Mouse (Mus musculus): Measurements from ENCODE around the gene Churc1. TPM values are rescaled to one million over a fixed set of nuclear protein-coding genes. Genes with fewer than 3 reads are reported as not detected.

Churc1 gene
- 79.4 and 91.1 TPM in 2 replicates for polyA plus RNA-seq (2016; fragmentation: Nextera tagmentation; extraction: Ambion mirVana)

DNA sequence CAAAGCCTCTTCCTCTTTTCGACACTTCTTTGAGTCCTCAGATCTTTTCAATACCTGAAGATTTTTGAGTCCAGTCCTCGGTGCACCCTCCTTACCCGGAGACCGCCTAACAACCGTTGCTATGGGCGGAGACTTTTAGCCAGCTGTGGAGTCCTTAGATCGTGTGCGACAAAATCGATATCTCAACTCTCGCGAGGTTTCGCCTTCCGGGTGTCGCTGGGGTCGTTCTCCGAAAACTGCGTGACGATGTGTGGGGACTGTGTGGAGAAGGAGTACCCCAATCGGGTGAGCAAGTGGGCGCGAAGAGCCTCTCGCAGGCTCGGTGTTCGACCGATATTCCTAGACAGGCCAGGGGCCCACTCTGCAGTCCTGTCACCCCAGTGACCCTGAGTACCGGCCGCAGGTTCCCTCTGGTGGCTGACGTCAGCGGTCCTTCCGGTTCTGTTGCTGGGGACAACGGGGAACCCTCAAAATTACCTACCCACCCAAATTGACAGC lies at the start of gene Churc1, which contains the start of gene Fntb:
Gene Churc1 (plus strand): TSS at position 185 of the 498 bp plus-strand sequence.
Gene Fntb (plus strand): TSS at position 236 of the 498 bp plus-strand sequence.
- peaks cover 7% of the 10 kb centered on the region for H3K4me1 ChIP-seq
- no peaks in the 10 kb centered on the region for H3K27me3 ChIP-seq
- 0% methylated on average over 31 of the region's 31 CpGs for WGBS
- H3K4me3 ChIP-seq = peak within 1 kb of the TSS; percentile 54
- H3K9ac ChIP-seq = peak within 1 kb of the TSS; percentile 67
- no peaks in the 10 kb centered on the region for H3K36me3 ChIP-seq
- peak within 1 kb of the TSS; percentile 65 for H3K4me2 ChIP-seq (replicated peaks)
- ATAC-seq (ENCODE audit: low FRiP score) = peak; percentile 96
- peak within 1 kb of the TSS; percentile 75 for H3K27ac ChIP-seq
- no peaks in the 10 kb centered on the region for H3K9me3 ChIP-seq (replicated peaks)

DNA sequence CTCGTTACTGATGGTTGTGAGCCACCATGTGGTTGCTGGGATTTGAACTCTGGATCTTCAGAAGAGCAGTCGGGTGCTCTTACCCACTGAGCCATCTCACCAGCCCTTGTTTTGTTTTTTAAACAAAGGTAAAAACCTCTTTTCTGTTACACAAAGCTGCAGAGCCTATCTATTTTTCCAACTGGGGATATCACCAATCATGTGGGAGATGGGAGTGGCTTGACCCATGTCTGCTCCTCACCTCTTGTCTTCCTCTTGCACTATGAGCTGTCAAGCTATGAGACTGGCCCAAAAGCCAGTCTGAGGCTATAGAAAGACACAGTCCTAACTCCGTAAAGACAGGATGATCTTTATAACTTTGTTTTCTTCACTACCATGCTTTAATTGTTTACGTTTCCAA lies 47.0 kb upstream of the Churc1 start:
- no peak overlapping the region for H3K4me2 ChIP-seq (replicated peaks)
- WGBS = 85% methylated on average over 4 of the region's 4 CpGs
- no peak overlapping the region for H3K9ac ChIP-seq
- H3K9me3 ChIP-seq (replicated peaks) = no peaks in the 10 kb centered on the region
- ATAC-seq (ENCODE audit: low FRiP score) = no peak
- no peak overlapping the region for H3K4me3 ChIP-seq
- H3K4me1 ChIP-seq = no peaks in the 10 kb centered on the region
- H3K27ac ChIP-seq = no peak overlapping the region
- peaks cover 5% of the 10 kb centered on the region; the same call in 1 of the 2 replicates for H3K27me3 ChIP-seq
- no peaks in the 10 kb centered on the region for H3K36me3 ChIP-seq

DNA sequence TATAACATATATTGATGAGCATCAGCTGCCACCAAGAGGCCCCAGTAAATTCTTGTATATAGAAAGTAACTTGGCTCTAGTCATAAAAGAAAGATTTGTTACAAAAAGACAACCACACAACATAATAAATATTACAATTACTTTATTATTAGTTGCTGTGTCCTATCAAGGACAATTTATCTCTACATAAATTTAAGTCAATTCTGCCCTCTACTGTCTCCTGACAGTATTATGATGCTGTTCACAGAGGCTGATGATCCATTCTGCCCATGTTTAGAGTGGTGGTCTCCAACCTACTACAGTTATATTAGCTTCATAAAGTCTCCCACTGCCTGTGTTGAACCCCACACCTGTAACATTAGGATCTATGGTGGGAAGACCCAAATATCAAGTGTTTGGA lies 44.8 kb upstream of the Churc1 start:
- Histone ChIP-seq H3K4me2 (replicated peaks) (no peak overlapping the region), H3K9ac (no peak overlapping the region), H3K4me3 (no peak overlapping the region), H3K36me3 (no peaks in the 10 kb centered on the region), H3K27ac (no peak overlapping the region), H3K4me1 (no peaks in the 10 kb centered on the region), H3K27me3 (no peaks in the 10 kb centered on the region), H3K9me3 (replicated peaks) (no peaks in the 10 kb centered on the region)
- no peak for ATAC-seq (ENCODE audit: low FRiP score)

DNA sequence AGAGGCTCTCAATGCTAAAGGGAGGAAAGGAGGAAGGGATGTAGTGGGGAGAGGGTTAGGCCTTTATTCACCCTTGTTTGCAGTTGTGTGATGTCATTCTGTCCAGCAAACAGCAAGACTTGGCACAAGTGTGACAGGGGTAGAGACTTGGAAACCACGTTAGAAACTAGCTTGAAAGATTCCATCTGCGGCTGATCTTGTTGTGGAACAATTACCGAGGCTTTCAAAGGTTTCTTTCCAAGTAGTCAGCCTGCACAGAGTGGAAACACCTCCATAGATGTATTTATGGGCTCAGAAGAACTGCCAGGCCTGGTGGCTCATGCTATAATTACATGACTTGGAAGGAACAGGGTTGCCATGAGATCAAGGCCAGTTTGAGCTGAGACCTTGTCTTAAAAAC lies 43.3 kb upstream of the Churc1 start:
- Histone ChIP-seq H3K9me3 (replicated peaks) (no peaks in the 10 kb centered on the region), H3K4me3 (no peak overlapping the region), H3K4me1 (no peaks in the 10 kb centered on the region), H3K27me3 (no peaks in the 10 kb centered on the region), H3K36me3 (no peaks in the 10 kb centered on the region), H3K27ac (no peak overlapping the region), H3K4me2 (replicated peaks) (no peak overlapping the region), H3K9ac (no peak overlapping the region)
- WGBS = 86% methylated on average over 3 of the region's 3 CpGs
- no peak for ATAC-seq (ENCODE audit: low FRiP score)

DNA sequence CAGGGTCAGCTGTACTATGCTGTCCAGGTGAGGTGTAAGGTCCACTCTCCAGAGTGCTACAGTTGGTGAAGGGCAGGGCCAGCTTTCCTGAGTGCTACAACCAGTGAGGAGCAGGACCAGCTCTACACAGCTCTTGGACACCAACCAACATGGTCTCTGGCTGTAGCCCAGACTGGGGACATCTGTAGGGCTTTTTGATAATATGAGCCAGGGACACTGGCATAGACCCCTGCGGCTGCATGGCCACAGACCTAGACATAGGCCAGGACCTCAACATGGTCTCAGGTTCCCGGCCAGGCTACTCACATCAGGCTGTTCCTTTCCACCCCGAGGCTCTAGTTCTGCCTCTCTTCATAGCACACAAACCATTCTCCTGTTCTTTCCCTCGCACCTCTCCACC lies 37.4 kb upstream of the Churc1 start:
- no peak overlapping the region for H3K4me2 ChIP-seq (replicated peaks)
- no peak overlapping the region for H3K27ac ChIP-seq
- 91% methylated on average over 4 of the region's 4 CpGs for WGBS
- no peak overlapping the region for H3K4me3 ChIP-seq
- no peak overlapping the region for H3K9ac ChIP-seq
- H3K27me3 ChIP-seq = no peaks in the 10 kb centered on the region
- ATAC-seq (ENCODE audit: low FRiP score) = no peak
- no peaks in the 10 kb centered on the region for H3K36me3 ChIP-seq
- H3K4me1 ChIP-seq = no peaks in the 10 kb centered on the region
- no peaks in the 10 kb centered on the region; the same call in 1 of the 2 replicates for H3K9me3 ChIP-seq (replicated peaks)

DNA sequence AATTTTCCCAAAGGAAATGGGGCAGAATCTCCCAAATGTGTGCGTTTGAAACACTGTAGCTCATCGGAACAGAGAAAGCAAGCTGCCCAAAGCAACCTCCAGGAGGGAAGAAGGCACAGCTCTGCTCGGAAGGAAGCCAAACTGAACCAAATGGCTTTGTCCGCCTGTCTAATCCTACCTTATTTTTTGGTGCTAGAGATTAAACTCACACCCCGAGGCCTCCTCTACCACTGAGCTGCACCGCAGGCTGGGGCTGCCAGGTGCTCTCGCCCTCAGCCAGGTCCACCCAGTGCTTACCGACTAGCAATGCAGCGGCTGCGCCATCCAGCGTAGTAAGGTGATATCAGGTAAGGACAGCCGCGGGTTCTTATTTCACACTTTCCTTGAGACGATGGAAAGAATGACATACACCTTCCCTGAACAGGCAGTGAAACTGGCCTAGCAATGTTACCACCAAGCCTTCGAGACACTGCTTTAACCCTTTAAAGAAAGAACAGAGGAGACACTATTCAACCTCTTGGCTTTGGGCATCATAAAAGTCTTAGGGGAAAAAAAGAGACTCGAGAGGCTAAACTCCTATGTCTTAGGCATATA lies 14.4 kb upstream of the Churc1 start:
- H3K36me3 ChIP-seq = no peaks in the 10 kb centered on the region
- WGBS = 77% methylated on average over 16 of the region's 16 CpGs
- no peak overlapping the region for H3K4me3 ChIP-seq
- H3K9me3 ChIP-seq (replicated peaks) = no peaks in the 10 kb centered on the region
- no peak overlapping the region for H3K27ac ChIP-seq
- H3K27me3 ChIP-seq = no peaks in the 10 kb centered on the region
- H3K4me1 ChIP-seq = no peaks in the 10 kb centered on the region
- ATAC-seq (ENCODE audit: low FRiP score) = no peak
- no peak overlapping the region for H3K4me2 ChIP-seq (replicated peaks)
- no peak overlapping the region for H3K9ac ChIP-seq

DNA sequence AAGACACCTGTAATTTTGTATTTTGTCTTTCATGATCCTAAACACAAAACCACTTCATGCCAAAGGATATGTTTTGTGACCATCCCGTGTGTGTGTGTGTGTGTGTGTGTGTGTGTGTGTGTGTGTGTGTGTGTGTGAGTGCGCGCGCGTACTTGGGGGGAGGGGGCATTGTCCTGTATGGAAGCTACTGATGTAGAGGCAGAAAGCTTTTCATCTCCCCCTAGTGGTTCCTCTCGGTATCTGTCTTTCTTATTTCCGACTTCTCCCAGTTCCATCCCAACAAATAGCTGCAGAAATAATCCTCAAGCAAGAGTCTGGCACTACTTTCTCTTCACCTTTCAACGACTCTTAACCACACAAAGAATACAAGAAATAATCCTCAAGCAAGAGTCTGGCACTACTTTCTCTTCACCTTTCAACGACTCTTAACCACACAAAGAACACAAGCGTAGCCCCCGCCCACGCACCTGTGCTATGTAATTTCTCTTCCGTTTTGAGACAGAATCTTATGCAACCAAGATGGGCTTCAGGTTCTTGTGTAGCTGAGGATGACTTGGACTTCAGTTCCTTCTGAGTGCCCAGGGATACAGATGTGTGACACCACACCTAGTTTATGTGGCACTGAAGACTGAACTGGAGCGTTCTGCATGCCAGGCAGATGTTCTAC lies 12.6 kb upstream of the Churc1 start:
- H3K9me3 ChIP-seq (replicated peaks) = no peaks in the 10 kb centered on the region
- ATAC-seq (ENCODE audit: low FRiP score) = no peak
- H3K4me3 ChIP-seq = no peak overlapping the region
- no peak overlapping the region for H3K4me2 ChIP-seq (replicated peaks)
- 46% methylated on average over 14 of the region's 14 CpGs for WGBS
- no peak overlapping the region for H3K9ac ChIP-seq
- no peaks in the 10 kb centered on the region for H3K36me3 ChIP-seq
- H3K27me3 ChIP-seq = no peaks in the 10 kb centered on the region
- no peaks in the 10 kb centered on the region for H3K4me1 ChIP-seq
- H3K27ac ChIP-seq = no peak overlapping the region

DNA sequence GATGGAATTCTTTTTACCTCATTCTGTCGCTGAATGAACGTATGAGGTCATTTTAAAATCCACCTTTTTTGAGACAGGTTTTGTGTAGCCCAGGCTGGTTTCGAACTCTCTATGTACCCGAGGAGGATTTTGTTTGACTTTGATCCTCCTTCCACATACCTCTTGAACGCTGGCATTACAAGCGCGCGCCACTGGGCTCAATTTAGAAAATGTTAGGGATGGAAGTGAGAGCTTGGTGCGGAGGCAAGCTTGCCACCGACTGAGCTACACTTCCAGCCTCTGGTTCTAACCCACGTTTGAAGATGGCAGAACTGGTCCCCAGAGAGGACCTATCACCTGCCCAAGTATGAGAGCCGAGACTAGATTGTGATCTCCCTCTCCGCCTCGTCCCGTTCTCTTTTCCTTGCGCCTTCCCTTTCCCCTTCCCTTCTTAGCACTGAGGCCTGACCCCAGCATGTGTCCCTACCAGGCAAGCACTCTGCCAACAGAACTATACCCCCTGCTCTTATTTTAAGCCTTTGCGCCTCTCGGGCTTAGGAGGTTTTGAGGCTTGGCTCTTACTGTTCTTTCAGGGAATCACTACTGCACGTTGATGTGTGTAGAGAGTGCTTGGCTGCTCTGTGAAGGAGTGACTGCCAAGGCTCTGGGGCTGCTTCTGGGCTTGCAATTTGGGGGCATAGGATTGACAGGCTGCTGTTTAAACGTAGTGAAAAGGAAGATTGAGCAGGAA lies 728 bp downstream of the Churc1 start:
- Histone ChIP-seq H3K36me3 (no peaks in the 10 kb centered on the region), H3K4me1 (peaks cover 7% of the 10 kb centered on the region), H3K27ac (peak overlapping the region; percentile 75), H3K9ac (peak overlapping the region; percentile 67), H3K9me3 (replicated peaks) (no peaks in the 10 kb centered on the region), H3K4me2 (replicated peaks) (peak overlapping the region; percentile 65), H3K4me3 (peak overlapping the region; percentile 54), H3K27me3 (no peaks in the 10 kb centered on the region)
- ATAC-seq (ENCODE audit: low FRiP score) = peak; percentile 35; the same call in 1 of the 2 replicates
- 31% methylated on average over 20 of the region's 20 CpGs for WGBS

DNA sequence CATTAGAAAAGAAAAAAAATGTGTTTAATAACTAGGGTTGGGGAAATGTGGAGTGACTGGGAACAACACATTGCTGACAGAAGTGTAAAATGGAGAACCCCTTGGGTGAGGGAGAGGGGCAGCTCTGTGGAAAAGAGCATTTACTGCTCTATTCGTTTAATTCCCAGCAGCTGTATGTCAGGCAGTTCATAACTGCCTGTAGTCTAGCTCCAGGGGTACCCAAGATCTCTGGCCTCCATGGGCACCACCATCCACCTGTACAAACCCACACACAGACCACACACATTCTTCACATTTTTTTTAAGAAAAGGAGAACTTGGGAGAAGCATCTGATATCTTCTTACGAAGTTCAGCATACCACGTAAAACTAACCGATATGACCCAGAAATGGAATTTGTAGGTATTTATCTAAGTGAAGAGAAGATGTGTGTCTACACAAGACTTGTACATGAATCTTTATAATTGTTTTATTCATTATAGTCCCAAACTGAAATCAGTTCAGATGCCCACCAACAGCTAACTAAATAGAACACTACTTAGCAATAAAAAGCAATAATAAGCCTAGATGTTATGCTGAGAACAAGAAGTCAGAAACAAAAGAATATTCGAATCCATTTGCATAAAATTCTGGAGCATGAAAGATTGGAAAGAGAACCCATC lies 5.6 kb downstream of the Churc1 start:
- ATAC-seq (ENCODE audit: low FRiP score) = no peak
- H3K4me3 ChIP-seq = no peak overlapping the region
- no peak overlapping the region for H3K4me2 ChIP-seq (replicated peaks)

DNA sequence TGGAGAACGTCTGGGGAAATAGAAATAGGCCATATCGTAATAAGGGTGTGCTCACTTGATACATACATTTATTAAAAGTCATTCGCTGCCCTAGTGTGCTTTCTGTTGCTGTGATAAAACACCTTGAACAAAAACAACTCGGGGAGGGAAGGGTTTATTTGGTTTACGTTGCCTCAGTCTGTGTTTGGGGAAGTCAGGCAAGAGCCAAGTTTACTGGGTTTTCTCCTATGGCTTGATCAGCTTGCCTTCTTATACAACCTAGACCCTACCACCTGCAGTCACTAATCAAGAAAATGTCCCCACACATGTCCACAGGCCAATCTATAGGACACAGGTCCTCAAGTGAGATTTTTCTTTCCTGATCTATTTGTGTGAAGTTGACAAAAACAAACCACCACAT lies 6.2 kb downstream of the Churc1 start:
- ATAC-seq (ENCODE audit: low FRiP score) = no peak
- no peak overlapping the region for H3K4me2 ChIP-seq (replicated peaks)
- H3K27ac ChIP-seq = no peak overlapping the region
- H3K9me3 ChIP-seq (replicated peaks) = no peaks in the 10 kb centered on the region
- no peak overlapping the region for H3K4me3 ChIP-seq
- no peaks in the 10 kb centered on the region for H3K27me3 ChIP-seq
- no peaks in the 10 kb centered on the region for H3K36me3 ChIP-seq
- WGBS = 87% methylated on average over 5 of the region's 5 CpGs
- H3K9ac ChIP-seq = no peak overlapping the region
- peaks cover under 1% of the 10 kb centered on the region; the same call in 1 of the 2 replicates for H3K4me1 ChIP-seq

More for the DNA sequence above, 5.6 kb downstream of the Churc1 start:
- no peak overlapping the region for H3K27ac ChIP-seq
- no peaks in the 10 kb centered on the region for H3K27me3 ChIP-seq
- H3K4me1 ChIP-seq = peaks cover 6% of the 10 kb centered on the region
- no peaks in the 10 kb centered on the region for H3K9me3 ChIP-seq (replicated peaks)
- WGBS = 93% methylated on average over 5 of the region's 5 CpGs
- H3K9ac ChIP-seq = no peak overlapping the region
- no peaks in the 10 kb centered on the region for H3K36me3 ChIP-seq

DNA sequence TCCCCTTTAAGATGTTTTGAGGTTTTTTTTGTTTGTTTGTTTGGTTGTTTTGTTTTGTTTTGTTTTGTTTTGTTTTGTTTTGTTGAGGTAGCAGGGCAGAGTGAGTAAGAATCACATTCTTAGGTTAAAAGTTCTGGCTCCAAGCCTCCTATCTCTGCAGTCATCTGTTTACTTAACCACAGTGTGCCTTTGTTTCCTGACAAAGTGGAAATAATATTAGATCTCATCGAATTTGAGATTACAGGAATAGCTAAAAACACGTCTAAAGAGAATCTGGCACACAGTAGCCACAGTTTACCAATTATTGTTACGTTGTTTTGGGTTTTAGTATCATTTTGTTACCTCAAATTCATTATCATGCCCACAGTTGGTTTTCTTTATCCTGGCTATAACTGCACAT lies 9.3 kb downstream of the Churc1 start:
- Histone ChIP-seq H3K4me1 (no peaks in the 10 kb centered on the region), H3K9ac (no peak overlapping the region), H3K9me3 (replicated peaks) (no peaks in the 10 kb centered on the region), H3K4me2 (replicated peaks) (no peak overlapping the region), H3K27ac (no peak overlapping the region), H3K4me3 (no peak overlapping the region), H3K27me3 (no peaks in the 10 kb centered on the region), H3K36me3 (0 out of 2 replicates have a peak, but pooled peaks cover 4% of the 10 kb centered on the region)
- ATAC-seq (ENCODE audit: low FRiP score) = no peak
- 77% methylated on average over 3 of the region's 3 CpGs for WGBS

DNA sequence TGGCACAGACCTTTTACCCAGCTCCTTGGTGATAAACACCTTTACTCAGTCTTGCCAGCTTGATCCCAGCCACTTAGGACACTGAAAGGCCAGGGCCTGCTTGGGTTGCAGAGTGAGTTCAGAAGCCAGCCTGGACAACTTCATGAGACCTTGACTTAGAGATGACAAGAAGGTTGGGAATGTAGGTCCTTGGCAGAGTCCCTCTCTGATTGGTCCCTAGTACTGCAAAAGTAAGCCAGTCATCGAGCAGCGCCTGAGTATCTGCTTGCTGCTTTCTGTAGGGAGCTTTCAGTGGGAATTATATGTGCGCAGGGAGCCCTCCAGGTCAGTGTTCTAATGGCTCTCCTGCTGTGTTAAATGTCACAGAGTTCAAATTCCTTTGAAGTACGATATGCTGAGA lies 9.8 kb downstream of the Churc1 start:
- no peaks in the 10 kb centered on the region for H3K27me3 ChIP-seq
- H3K9me3 ChIP-seq (replicated peaks) = no peaks in the 10 kb centered on the region
- no peak overlapping the region for H3K27ac ChIP-seq
- no peaks in the 10 kb centered on the region for H3K4me1 ChIP-seq
- no peak overlapping the region for H3K4me3 ChIP-seq
- 55% methylated on average over 4 of the region's 4 CpGs for WGBS
- H3K36me3 ChIP-seq = 0 out of 2 replicates have a peak, but pooled peaks cover 4% of the 10 kb centered on the region
- no peak for ATAC-seq (ENCODE audit: low FRiP score)
- no peak overlapping the region for H3K4me2 ChIP-seq (replicated peaks)
- H3K9ac ChIP-seq = no peak overlapping the region
